Mouse (Mus musculus): Measurements from ENCODE around the gene Rsg1. TPM values are rescaled to one million over a fixed set of nuclear protein-coding genes. Genes with fewer than 3 reads are reported as not detected.

Rsg1 gene
- total RNA-seq, 2 experiments from 2014 or later, result 2.7 to 4.4 TPM

- peak overlapping the region; percentile 55 for H3K4me3 ChIP-seq
- intact Hi-C loops (cut with DNase I), result no loop called here
- peak overlapping the region; percentile 60 for H3K27ac ChIP-seq
- no peak for DNase-seq (ENCODE audit: extremely low spot score in 1 of 2, low spot score in 2 of 2)
- peak; percentile 28 for TF ChIP-seq CTCF (IDR thresholded peaks at IDR 0.05)
Measured at GRCm38 (mm10) chr4:141214337-141214851, 638 bp downstream of the Rsg1 start.

GRCm38 (mm10) chr4:141219583-141220213 is 5.9 kb downstream of the Rsg1 start:
- no peak for TF ChIP-seq CTCF (IDR thresholded peaks at IDR 0.05)
- no peak for DNase-seq (ENCODE audit: extremely low spot score in 1 of 2, low spot score in 2 of 2)
- intact Hi-C loops (cut with DNase I), result loop anchor here (5.0 kb wide), 1 partner anchor 43 kb away; no protein-coding TSS in a partner anchor
- Histone ChIP-seq H3K4me3 (no peak overlapping the region), H3K27ac (no peak overlapping the region)

GRCm38 (mm10) chr4:141221848-141222247 is 8.1 kb downstream of the Rsg1 start:
- H3K4me3 ChIP-seq, result no peak overlapping the region
- H3K27ac ChIP-seq, result no peak overlapping the region
- intact Hi-C loops (cut with DNase I), result loop anchor here (5.0 kb wide), 1 partner anchor 40 kb away; no protein-coding TSS in a partner anchor
- DNase-seq (ENCODE audit: extremely low spot score in 1 of 2, low spot score in 2 of 2), result no peak
- no peak; the same call in 1 of the 2 replicates for TF ChIP-seq CTCF (IDR thresholded peaks at IDR 0.05)

- no peak for DNase-seq (ENCODE audit: extremely low spot score in 1 of 2, low spot score in 2 of 2)
- Histone ChIP-seq H3K4me3 (no peak overlapping the region), H3K27ac (no peak overlapping the region)
- no peak for TF ChIP-seq CTCF (IDR thresholded peaks at IDR 0.05)
- intact Hi-C loops (cut with DNase I), result loop anchor here (5.0 kb wide), 1 partner anchor 40 kb away; no protein-coding TSS in a partner anchor
Measured at GRCm38 (mm10) chr4:141222752-141223151, 9.0 kb downstream of the Rsg1 start.

GRCm38 (mm10) chr4:141228687-141229086 is 14.9 kb downstream of the Rsg1 start:
- DNase-seq (ENCODE audit: extremely low spot score in 1 of 2, low spot score in 2 of 2), result no peak
- intact Hi-C loops (cut with DNase I), result no loop called here
- Histone ChIP-seq H3K4me3 (no peak overlapping the region), H3K27ac (no peak overlapping the region)
- TF ChIP-seq CTCF (IDR thresholded peaks at IDR 0.05), result no peak

- H3K4me3 ChIP-seq, result no peak overlapping the region
- no peak for DNase-seq (ENCODE audit: extremely low spot score in 1 of 2, low spot score in 2 of 2)
- intact Hi-C loops (cut with DNase I), result no loop called here
- H3K27ac ChIP-seq, result no peak overlapping the region
- TF ChIP-seq CTCF (IDR thresholded peaks at IDR 0.05), result no peak
Measured at GRCm38 (mm10) chr4:141233196-141233595, 19.4 kb downstream of the Rsg1 start.

- Histone ChIP-seq H3K27ac (no peak overlapping the region), H3K4me3 (no peak overlapping the region)
- intact Hi-C loops (cut with DNase I), result no loop called here
- DNase-seq (ENCODE audit: extremely low spot score in 1 of 2, low spot score in 2 of 2), result no peak
- no peak for TF ChIP-seq CTCF (IDR thresholded peaks at IDR 0.05)
Measured at GRCm38 (mm10) chr4:141235537-141236111, 21.9 kb downstream of the Rsg1 start.

GRCm38 (mm10) chr4:141236856-141237255 is 23.1 kb downstream of the Rsg1 start:
- no peak for DNase-seq (ENCODE audit: extremely low spot score in 1 of 2, low spot score in 2 of 2)
- Histone ChIP-seq H3K4me3 (no peak overlapping the region), H3K27ac (no peak overlapping the region)
- intact Hi-C loops (cut with DNase I), result no loop called here
- TF ChIP-seq CTCF (IDR thresholded peaks at IDR 0.05), result no peak

- intact Hi-C loops (cut with DNase I), result no loop called here
- DNase-seq (ENCODE audit: extremely low spot score in 1 of 2, low spot score in 2 of 2), result no peak
- no peak overlapping the region for H3K27ac ChIP-seq
Measured at GRCm38 (mm10) chr4:141238492-141239387, 25.0 kb downstream of the Rsg1 start.

GRCm38 (mm10) chr4:141239388-141240125 is 25.8 kb downstream of the Rsg1 start, which contains the start of gene Arhgef19:
Gene Arhgef19, plus strand, starts transcription at chr4:141239499.
- no peak for TF ChIP-seq CTCF (IDR thresholded peaks at IDR 0.05)
- intact Hi-C loops (cut with DNase I), result no loop called here
- H3K4me3 ChIP-seq, result peak within 1 kb of the TSS; percentile 32
- peak within 1 kb of the TSS; percentile 40; the same call in 1 of the 2 replicates for H3K27ac ChIP-seq
- peak; percentile 46 to 68 for DNase-seq (ENCODE audit: extremely low spot score in 1 of 2, low spot score in 2 of 2)

More at GRCm38 (mm10) chr4:141238492-141239387, 25.0 kb downstream of the Rsg1 start:
- TF ChIP-seq CTCF (IDR thresholded peaks at IDR 0.05), result no peak
- H3K4me3 ChIP-seq, result peak overlapping the region; percentile 32

- DNase-seq (ENCODE audit: extremely low spot score in 1 of 2, low spot score in 2 of 2), result no peak
- H3K27ac ChIP-seq, result no peak overlapping the region
- intact Hi-C loops (cut with DNase I), result no loop called here
- H3K4me3 ChIP-seq, result no peak overlapping the region
- TF ChIP-seq CTCF (IDR thresholded peaks at IDR 0.05), result no peak
Measured at GRCm38 (mm10) chr4:141240617-141241016, 26.9 kb downstream of the Rsg1 start.
